Mouse (Mus musculus) neutrophil, adult 5-6 weeks (primary cell): ENCODE measurements around the gene Ints1. TPM values are rescaled to one million over a fixed set of nuclear protein-coding genes. Genes with fewer than 3 reads are reported as not detected.
A peak's percentile ranks its signal among the peaks of the same experiment; 100 is the strongest.
"Not testable (repeated sequence)": the region's sequence is repeated elsewhere in the genome, so short reads cannot be mapped to it uniquely, and the experiment has no call there.

Experiments used
- ATAC-seq: fragments of 151-379, 151-347 bp; 2 replicates; pipeline ENCODE4 v1.8.0; 2017; ENCODE audit warnings: mild to moderate bottlenecking, moderate TSS enrichment; ENCODE audit not compliant: insufficient number of reproducible peaks, poor library complexity, low FRiP score, severe bottlenecking; ENCODE audit errors: extremely low read depth
- total RNA-seq: library from RNA; stranded (forward); fragments of 200-1000 nt; gene quantifications from 2 replicates; pipeline ENCODE4 v1.2.3, GENCODE M21; 2017

The Ints1 gene
- total RNA-seq, 1 experiment from 2014 or later, result 41.0 TPM

DNA sequence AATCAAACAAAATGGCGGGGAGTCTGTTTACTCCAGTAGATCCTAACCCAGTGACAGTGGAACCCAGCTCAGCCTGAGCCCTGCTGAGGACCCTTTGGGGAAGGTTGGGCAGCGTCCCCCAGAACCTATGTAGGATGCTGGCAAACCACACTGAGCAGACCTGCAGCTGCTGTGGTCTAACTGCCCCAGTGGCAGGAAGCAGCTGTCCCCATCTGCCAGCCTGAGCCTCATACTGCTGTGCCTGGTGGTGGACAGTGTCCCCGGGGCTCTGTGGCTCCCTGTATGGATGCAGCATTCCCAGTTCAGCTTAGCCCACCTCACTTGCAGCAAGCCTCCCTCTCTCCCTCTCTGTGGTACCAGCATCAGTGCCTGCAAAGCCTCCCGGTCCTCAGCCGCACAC lies 1.5 kb upstream of the Ints1 start:
- ATAC-seq, result no peak

DNA sequence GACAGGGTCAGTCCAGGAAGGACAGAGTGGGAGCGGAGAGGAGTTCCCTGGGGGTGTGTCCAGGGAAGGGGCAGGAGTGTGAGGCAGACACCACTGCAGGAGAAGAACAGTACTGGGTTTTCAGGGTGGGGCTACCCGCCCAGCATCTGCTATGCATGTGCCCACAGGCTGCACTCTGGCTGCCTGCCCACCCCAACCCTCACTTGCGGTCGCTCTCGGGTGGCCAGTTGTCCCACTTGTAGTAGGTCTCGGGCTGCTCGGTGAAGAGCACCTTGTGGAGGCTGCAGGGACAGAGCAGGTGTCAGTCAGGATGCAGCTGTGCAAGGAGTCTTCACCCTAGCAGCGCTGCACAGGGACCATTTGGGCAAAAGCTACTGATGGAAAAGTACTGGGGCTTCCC lies 7.3 kb downstream of the Ints1 start:
- no peak for ATAC-seq

DNA sequence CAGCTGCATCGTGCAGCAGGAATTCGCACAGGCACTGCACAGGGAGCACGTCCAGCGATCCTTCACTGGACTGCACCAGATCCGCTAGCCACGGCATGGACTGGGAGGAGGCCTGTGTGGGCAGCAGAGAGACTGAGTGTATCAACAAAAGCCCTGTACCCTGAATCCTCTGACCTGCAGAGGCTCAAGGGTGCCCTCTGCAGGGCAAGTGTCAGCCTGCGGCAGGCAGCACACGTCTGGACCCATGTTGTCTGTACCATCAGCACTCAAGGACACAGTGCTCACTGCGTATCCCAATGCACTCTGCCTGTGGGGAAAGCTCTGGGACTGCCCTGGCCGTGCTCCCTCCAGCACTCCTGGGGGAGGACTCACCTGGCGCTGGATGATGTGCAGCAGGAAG lies 11.2 kb downstream of the Ints1 start:
- ATAC-seq, result no peak

DNA sequence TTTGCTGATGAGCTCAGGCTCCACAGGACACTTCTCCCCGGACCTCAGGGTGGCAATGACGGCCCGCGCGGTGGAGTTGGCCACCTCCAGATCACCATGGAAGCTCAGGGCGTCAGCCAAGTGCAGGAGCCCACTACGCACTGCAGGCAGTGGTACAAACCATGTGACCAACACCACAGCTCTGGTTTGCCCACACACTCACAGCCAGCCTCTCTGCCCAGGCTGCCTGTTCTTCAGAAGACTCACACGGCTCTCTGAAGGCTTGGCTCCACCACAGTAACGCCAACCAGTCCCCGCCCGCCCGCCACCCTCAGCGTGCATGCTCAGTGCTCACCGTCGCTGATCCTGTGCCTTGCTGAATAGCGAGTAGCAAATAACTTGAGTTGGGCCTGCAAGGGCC lies 17.4 kb downstream of the Ints1 start:
- ATAC-seq, result no peak

DNA sequence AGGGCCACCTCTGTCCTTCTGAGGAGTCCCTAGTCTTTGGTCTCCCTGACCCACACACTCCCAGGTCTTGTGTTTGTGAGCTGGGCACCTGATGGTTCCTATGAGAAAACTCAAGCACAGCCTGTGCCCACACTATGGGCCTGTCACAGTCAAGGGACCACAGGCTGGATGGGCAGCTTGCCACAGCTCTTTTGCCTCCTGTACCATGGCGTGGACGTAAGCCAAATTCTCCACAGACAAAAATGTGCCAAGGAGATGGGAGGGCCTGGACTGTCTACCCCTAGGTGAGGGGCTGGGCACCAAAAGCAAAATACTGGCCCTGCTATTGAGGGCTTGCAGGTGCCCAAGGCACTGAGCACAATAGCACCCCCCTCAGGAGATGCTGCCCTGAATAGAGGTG lies 18.9 kb downstream of the Ints1 start:
- no peak for ATAC-seq

DNA sequence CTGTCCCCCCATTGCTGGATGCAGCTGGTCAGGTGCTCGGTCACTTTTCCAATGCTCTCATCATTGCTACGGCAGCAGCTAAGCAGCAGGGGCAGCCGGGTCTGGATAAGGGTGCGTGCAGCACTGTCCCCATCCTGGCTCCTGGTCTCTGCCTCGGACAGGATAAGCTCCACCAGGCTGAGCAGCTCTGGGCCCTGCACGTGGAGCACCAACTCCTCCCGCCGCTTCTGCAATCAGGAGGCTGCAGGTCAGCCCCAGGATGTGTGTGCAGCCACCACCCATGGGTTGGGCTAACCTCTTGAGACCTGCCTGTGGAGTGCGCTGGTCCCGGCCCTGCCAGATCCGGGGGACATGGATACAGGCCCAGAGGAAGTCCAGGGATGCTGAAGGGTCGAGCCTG lies 19.3 kb downstream of the Ints1 start:
- no peak for ATAC-seq

DNA sequence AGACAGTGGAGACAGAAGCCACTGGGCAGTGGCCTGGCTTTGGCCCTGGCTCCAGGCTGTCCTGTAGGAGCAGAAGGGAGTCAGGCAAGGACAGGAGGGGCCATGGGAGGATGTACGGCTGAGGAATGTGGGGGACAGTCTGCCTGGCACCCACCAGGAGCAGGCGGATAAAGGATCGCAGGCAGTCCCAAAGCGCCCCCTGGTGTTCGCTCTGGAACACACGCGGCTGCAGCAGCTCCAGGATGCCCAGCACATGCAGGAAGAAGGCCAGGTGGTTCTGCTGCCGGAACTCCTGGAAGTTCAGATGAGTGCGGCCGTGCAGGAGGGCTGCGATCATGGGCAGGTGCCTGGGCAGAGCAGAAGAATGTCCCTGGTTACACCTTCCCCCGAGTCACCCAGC lies 20.7 kb downstream of the Ints1 start:
- ATAC-seq, result no peak

DNA sequence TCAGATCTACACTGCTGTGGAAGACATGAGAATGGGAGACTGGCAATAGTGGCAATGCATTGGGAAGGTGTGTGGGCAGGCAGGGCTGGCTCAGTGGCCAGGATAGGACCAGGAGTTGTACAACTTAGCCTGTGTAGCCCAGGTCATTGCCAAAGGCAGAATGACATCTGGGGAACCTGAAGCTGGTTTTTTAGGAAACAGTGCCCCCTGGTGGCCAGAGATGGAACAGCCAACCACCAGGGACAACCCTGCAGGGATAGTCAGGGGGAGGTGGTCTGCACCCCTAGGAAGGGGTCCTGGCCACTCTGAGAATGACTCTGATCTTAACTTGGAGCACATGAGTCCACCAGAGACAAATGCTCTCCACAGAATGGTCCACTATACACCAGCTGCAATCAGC lies 24.9 kb downstream of the Ints1 start:
- ATAC-seq, result no peak

DNA sequence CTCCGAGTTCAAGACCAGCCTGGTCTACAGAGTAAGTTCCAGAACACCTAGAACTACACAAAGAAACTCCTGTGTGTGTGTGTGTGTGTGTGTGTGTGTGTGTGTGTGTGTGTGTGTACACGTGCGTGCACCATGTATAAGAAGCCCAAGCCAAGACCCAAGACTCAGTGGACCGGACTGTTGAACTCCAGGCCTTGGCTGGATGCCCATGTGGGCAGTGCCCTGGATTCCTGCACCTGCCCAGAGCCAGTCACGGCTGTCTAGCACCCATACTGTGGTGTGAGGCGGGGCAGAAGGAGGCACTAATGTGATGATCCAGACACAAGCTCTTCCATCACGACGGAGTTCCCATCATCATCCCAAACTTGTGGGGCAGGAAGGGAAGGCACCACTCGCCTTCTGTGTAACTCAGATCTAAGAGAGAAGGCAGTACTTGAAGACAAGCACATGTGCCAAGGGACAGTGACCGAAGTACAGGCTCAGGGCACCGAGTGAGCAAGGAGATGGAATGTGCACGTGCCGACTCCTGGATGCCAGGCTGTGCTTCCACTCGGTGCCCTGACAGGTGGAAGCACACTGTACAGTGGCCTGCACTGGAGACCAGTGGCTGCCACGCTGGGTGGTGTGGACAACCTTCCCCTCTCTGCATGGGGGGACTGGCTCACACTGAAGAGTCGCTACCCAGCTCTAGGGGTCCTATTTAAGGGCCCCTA lies 25.9 kb downstream of the Ints1 start:
- no peak for ATAC-seq

DNA sequence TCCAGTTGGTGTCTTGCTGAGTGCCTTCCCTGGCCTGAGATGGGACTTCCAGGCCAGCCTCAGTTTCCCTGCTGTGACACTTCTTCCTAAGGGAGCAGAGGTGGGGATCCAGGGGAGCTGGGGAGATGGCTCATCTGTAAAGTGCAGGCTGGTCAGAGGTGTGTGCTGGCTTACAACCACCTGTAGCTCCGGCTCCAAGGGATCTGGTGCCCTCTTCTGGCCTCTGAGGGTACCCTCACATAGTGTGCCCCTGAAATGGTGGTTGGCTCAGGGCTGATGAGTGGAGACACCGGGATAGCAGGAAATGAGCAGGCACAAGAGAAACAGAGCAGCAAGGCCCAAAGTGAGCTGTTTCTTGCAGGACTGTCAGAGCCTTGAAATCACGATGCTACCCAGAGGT lies 29.7 kb downstream of the Ints1 start:
- peak; percentile 37; the same call in 1 of the 2 replicates for ATAC-seq

DNA sequence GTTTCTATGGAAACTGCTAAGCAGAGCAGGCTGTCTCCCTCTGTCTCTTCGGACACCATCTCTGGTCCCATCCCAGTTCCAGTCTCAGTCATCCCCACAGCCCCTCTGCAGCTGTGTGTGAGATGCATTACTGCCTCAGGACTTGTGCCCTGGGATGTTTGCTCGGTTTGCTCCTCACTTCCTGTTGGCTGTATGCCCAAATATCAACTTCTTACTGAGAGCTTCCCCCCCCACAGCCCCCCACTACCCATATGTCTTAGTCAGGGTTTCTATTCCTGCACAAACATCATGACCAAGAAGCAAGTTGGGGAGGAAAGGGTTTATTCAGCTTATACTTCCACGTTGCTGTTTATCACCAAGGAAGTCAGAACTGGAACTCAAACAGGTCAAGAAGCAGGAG lies 32.8 kb downstream of the Ints1 start:
- not testable (repeated sequence) for ATAC-seq

DNA sequence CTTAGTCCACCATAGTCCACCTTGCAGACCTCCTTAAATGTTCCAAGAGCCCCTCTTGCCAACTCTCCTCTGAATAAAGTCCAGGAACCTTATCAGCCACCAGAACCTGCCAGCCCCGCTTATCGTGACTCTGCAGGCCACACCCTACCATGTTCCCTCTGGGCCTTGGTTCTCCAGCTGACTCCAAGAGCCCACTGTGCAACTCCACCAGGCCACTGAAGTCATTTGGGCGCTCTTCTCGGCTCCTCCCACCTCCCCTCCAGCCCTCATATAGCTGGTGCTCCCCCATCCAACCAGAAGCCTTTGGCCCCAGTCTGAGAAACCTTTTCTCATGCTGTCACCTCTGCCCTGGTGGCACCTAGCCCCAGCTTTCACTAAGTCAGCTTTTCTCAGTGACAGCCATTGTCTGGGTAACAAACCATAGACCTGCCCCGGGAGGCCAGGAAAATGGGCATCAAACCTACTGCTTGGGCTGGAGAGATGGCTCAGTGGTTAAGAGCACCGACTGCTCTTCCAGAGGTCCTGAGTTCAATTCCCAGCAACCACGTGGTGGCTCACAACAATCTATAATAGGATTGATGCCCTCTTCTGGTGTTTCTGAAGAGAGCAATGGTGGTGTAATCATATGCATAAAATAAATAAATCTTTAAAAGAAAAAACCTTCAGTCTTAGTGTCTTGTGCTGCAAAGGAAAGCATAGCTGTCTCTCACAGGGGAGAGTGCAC lies 36.7 kb downstream of the Ints1 start:
- no peak for ATAC-seq

DNA sequence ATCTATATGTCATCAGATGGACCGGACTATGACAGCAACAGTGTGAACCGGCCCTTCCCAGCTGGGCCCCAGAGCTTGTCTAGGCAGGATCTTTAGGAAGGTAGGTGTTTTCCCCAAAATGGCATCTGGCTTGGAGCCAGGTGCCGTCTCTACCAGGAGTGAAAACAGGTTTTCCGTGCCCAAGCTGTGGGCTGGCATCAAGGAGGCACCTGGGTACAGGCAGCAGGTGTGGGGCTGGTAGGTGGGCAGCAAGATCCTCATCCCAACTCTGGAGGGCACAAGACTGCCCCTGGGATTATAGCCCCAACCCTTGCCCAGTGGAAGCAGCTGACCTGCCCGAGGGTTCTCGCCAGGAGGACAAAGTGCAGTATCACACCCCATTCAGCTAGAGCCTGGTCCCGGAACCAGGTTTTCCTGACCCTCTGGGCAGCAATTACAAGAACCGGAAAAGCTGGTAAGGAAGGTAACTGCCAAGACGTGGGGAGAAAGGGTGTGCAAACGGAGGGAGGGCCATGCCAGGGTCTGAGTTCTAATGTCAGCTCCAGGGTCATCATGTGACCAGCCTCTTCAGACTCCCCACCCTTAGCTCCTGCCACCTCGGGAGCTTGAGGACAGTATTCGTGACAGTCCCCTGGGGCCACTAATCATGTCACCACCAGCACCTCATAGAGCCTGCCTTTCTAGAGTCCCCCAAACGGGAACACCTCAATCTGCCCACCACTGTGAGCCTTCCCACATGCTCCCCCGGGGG lies 37.5 kb downstream of the Ints1 start:
- no peak for ATAC-seq

DNA sequence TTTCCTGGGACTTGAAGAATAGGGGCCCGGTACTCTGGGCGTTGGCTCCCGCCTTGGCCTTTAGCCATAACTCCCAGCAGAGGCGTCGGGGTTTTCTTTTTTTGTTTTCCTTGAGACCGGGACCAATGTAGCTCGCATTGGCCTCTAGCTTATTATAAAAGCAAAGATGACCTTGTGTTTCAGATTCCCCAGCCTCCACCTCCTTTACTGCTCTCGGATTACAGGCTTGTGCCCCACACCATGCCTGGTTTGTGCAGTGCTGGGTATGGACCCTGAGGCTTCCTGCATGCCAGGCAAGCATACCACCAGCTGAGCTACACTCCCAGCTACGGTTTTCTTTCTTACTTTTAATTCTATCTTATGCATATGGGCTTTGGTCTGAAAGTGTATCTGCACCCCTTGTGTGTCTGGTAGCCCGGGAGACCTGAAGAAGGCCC lies 39.0 kb downstream of the Ints1 start:
- ATAC-seq, result no peak

DNA sequence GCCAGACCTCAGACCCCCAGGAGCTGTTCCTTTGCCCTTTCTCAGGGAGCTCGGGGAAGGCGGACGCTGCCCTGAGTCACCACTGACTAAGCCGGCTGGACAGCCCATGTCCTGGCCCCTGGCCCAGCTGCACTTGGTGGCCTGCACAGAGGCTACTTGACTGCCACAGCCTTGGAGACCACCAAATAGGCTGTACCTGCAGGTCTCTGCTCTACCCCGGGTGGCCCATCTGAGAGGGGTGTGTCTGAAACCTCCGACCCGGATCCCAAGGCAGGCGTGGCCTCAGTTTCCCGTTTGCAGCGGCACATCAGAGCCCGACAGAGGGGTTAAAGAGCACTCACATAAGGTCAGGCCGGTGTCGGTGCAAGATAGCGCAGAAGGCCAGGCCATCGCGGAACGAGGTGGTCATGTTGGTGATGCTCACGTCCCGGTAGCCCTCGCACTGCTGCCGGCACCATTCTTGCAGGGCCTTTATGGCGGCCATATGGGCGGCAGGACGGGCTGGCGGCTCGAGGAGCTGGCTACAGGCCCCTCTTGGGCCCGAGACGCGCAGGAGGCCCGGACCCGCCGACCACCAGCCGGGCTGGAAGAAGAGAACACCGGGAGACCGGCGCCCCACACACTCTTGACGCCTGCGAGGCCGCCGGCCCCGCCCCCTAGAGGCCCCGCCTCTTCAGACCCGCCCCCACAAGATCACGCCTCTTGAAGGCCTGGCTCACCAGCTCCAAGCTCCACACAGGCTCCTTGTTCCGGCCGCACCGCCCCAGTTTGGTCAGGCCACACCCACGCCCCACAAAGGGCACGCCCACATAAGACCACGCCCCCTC lies 39.6 kb downstream of the Ints1 start, which contains the start of gene Micall2:
Gene Micall2 (minus strand): TSS at position 660 of the 827 bp plus-strand sequence.
- peak; percentile 90 for ATAC-seq

DNA sequence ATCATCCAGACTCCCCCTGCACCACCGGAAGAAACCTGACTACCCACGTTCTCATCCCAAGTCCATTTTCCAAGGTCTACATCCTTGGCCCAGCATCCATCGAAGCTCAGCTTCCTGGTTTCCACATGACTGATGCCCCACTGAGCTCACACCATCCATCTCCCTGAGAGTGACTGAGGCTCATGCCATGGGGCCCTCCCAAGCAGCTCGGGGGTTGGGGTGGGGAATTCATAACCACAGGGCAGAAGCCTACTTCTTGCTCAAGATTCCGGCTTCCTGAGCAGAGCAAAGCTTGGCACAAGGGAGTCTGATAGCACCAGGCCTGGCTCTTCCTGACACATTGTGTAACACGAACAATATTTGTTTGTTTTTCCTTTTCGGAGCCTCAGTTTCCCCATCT lies 40.7 kb downstream of the Ints1 start:
- no peak for ATAC-seq

DNA sequence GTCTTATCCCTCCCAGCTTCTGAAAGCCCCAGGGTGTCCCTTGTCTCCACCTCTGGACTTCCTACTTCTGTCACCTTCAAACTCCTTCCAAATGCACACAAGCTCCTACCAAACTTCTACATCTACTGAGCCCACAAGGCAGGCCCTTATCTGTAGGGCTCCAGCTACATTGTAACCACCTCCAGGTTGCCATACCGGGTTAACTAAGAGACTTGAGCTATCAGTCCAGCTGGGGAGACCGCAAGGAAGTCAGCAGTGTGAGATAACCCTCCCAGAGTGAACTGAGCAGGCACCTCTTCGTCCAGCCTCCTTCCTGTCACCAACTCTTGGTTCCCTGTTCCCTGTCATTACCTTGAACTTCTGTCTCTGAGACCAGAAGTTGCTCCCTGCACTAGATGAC lies 41.5 kb downstream of the Ints1 start:
- ATAC-seq, result no peak

DNA sequence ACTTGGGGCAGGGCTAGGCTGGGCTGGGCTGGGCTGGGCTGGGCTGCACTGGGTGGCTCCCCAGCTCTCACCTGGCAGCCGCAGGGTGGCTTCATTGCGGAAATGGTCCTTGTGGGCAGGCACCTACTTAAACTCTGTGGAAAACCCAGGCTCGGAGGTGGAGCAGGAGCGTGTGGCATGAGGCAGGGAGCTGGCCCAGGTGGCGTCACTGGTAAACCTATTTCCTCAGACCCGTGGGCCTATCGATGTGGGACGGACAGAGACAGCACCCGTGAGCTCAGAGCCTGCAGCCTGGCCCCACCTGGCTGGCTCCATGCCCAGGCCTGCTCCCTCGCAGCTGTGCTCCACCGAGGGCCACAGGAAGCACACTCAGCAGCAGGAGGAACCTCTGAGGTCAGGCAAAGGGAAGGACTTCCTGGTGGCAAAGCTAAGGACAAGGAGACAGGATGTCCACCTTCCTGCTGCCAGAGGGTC lies 42.8 kb downstream of the Ints1 start:
- no peak for ATAC-seq
